Mouse (Mus musculus): Measurements from ENCODE around the gene Pdx1.

The Pdx1 gene

DNA sequence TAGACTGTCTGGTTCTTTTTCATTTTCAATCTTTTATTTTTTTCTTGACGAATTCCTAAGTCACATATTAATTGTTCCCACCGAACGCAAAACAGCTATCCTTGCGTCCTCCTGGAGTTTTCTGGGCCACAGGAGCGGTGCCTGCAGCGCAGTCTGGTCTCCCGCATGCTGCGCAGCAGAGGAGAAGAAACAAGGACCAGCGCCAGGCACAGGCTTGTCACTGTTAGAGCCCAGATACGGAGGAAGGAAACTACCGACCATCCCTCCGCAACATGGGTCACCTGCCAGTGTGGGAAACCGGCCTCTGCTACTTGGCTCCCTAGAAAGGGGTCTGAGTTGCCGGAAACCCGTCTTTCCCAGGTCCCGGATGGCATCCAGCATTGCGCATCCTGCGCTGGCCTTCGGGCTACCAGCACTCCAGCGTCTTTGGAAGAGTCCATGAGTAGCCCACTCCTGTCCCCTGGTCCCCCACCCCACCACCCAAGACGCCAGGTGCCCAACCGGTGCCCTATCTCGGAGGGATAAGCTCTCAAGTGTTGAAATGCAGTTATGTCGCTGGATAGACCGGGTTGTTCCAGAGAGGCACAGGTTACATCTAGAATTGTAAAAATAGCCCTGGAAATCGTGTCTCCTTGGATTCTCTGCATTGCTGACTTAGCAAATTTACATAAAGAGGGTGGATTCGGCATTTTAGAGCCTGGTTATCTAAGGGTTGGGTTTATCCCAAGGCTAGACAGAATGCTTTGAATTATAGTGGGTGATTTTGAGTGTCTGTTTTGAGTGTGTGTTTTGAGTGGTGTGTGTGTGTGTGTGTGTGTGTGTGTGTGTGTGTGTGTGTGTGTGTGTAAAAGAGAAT lies 43.3 kb downstream of the Pdx1 start:
- no peak for DNase-seq (ENCODE audit: low read depth)

DNA sequence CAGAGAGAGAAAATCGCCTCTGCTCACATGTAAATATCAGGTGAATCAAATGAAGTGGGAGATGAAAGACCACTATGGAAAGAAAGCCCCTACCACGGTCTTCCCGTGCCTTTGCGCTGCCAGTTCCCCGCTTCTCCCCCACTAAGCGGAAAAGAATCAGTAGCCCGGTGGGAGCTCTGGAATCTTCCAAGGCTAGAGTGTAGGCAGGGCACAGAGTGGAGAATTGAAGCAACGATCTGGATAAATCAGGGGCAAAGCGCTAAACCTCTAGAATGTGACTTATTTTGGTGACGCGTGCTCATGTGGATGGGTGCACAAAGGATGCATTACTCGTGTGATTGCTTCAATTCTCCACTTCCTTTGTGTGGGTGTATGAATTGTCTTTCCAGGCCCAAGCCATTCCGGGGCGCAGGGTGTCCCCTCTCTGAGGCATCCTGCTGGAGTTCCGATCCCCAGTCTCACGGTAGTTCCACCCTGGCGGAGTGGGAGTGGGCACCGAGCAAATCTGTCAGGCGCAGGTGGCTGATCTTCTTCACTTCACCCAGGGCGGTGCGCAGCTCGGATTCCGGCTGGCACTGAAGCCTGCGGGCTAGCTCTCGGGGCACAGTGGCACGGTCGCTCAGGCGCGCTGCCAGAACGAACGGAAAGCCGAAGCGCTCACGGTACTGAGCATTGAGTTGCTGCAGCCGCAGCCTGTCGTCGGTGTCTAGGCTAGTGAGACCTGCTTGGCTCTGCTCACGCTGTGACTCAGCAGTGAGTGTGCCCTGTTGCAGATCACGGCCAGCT lies 45.1 kb downstream of the Pdx1 start:
- DNase-seq (ENCODE audit: low read depth), result no peak

DNA sequence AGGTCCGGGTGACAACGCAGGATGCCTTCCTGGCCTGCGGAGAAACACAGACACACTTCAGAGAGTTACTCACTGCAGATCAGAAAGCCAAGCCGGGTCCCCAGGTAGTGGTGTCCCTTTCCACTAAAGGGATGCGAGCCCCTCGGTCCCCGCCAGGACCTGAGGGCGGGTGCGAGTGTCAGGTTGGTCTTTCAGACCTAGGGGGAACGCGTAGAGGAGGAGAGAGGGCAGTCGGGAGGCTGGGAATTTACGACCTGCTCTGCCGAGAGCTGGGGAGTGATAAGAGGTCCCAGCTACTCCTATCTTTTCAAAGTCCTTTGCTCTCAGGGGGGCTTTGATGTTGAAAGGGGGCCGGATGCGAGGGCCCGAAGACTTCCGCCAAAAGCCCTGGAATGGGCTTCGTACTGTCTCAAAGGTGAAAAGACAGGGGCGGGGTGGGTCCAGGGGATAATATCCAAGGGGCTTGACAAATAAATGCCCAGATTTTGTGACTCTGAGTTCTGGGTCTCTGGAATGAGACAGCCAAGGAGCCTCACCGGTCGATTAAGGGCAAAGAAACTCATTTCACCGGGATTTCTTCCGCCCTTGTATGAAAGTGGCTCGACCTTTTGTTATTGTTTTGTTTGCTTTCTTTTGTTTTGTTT lies 45.8 kb downstream of the Pdx1 start:
- DNase-seq (ENCODE audit: low read depth), result no peak

DNA sequence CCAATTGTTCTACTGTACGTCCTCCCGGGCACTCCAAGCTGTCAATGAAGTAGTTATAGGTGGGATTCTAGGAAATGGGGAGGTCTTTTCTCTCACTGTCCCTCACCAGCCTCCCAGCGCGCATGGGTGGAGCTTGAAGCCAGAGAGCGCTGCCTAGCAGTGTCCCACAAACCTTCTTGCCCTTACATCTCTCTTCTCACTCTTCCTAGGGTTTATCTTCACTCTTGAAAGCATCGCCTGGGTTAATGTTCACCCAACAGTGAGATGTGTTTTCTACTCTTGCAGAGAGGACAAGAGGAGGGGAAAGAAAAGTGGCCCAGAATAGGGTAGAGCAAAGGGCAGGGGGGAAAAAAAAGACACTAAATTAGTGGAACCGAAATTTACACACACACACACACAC lies 47.6 kb downstream of the Pdx1 start:
- no peak for DNase-seq (ENCODE audit: low read depth)

DNA sequence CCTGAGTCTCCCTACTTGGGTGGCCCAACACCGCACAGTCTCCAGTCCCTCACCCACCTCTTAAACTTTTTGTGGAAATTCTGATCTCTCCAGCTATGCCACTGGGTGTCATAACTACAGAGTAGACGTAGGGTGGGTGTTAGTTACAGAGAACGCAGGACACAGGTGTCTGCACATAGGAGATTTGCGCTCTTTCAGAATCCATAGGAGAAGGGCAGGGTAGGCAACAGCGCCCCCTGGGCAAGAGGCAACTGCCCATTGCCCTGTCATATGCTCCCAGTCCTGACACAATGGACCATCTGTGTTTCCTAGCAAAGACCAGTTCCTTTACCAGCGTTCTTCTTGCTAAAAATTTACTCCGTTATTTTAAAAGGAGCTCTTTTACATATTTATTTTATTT lies 48.2 kb downstream of the Pdx1 start:
- DNase-seq (ENCODE audit: low read depth), result no peak

DNA sequence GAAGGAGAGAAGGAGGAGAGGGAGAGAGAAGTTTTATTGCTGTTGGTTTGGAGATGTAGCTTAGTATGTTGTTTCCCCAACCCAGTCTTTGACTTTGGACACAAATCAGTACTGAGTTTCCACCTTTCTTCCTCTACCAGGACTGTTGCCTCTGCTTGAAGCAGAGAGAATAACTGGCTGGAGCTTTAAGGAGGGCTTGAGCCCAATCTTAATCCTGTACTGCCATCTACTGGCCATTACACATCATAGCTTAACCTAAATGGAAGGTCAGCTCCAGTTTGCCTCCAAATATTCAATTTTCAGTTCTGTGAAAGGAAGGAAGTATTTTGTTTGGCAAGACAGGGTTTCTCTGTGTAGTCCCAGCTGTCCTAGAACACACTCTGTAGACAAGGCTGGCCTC lies 49.9 kb downstream of the Pdx1 start:
- DNase-seq (ENCODE audit: low read depth), result peak; percentile 23

DNA sequence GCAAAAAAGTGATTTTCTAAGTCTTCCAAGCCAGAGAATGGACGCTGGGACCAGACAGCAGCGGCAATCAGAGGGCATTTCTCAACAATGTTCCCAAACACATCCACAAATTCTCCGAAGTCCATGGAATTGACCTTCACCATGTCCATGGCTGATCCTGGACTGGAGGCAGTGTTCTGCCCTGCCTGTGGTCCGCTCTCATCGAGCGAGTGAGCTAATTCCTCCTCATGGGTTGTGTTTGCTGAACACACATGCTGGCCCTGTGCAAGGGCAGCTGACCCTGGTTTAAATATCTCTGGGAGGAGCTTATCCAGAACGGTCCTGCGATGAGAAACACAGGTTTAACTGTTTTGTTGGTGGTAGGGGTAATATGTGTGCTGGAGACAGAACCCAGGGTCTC lies 52.4 kb downstream of the Pdx1 start, which contains the start of gene Urad:
TSS of gene Urad (minus strand) at position 258 of the 400 bp plus-strand sequence.
- DNase-seq (ENCODE audit: low read depth), result no peak

DNA sequence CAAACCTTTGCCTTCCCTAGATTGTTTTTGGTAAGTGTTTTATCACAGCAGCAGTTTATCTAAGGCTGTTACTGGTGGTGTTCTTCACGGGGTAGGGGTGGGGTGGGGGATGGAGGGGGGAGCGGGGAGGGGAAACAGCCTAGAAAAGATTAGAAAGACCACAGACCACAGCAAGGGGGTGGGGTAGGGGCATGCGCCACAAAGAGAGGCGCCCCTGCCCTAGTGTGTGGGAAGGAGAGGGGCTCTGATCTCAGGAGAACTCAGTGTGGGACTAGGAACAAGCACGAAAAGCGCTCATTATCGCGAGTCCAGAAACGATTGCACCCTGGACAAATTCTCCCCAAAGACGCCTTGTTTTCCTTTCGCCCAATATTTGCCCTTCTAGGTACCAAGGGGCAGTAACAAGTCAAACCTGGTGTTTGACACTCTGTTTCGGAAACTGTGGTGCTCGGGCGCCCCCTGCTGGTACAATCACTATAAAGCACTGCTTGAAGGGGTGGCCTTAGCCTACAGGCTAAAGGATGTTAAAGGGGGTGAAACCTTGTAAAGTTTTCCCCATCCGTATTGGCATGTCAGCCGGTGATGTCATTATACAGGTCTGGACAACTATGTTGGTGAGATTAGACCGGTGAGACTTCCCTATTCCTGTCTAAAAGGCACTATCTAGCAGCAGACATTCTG lies 53.6 kb downstream of the Pdx1 start:
- peak; percentile 5 for DNase-seq (ENCODE audit: low read depth)
